Mouse (Mus musculus) megakaryocyte, embryonic 14.5 days (primary cell): ENCODE measurements around the gene Pde4d. TPM values are rescaled to one million over a fixed set of nuclear protein-coding genes. Genes with fewer than 3 reads are reported as not detected.

Source experiments
- H3K27me3 ChIP-seq: replicated peaks from 2 replicates; pipeline ENCODE3; 2012; ENCODE audit warnings: inconsistent platforms
- H3K36me3 ChIP-seq: replicated peaks from 2 replicates; pipeline ENCODE3; 2012; ENCODE audit warnings: low read length, inconsistent platforms, mixed read lengths
- H3K4me1 ChIP-seq: 2 replicates; pipeline ENCODE4 v1.6.1; 2012; ENCODE audit warnings: inconsistent platforms
- H3K4me3 ChIP-seq: replicated peaks from 2 replicates; pipeline ENCODE3; 2012; ENCODE audit warnings: moderate library complexity, mild to moderate bottlenecking, inconsistent platforms
- H3K9me3 ChIP-seq: 2 replicates; pipeline ENCODE4 v1.6.1; 2012; ENCODE audit warnings: inconsistent platforms
- FLI1 ChIP-seq: IDR thresholded peaks from 2 replicates; pipeline ENCODE4 v1.6.1; 2012; ENCODE audit warnings: low read length, inconsistent platforms, mixed read lengths
- GATA1 ChIP-seq: IDR thresholded peaks from 3 replicates; pipeline ENCODE4 v1.6.1; 2012; ENCODE audit warnings: mixed read lengths, low read length, inconsistent platforms, borderline replicate concordance
- polyA plus RNA-seq: library from polyadenylated mRNA; stranded (reverse); fragments of >175 nt; gene quantifications from 2 replicates; pipeline ENCODE4 v1.2.3, GENCODE M21; 2012; ENCODE audit warnings: low replicate concordance; ENCODE audit not compliant: insufficient read depth

Pde4d gene
- polyA plus RNA-seq, 1 experiment = 2.8 TPM

DNA sequence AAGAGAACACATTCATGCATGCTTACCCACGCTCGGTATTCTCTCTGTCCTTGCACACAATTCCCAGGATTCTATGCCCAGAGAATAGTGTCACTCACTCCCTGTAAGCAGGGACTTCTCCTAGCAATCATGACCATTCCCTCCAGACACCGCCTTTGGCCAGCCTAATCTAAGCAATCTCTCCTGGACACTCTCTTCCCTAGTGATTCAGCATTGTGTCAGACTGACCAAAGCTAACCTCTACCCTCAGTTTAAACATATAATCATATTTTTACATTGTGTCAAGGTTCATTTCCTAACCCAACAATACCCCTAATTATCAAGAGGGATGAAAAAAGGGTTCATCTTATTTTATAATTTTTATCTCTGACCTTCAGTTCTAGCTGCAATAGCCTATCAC is 1193.7 kb downstream of the Pde4d start:
- no peaks in the 10 kb centered on the region for H3K36me3 ChIP-seq
- H3K4me1 ChIP-seq = peaks cover 48% of the 10 kb centered on the region
- H3K27me3 ChIP-seq = no peaks in the 10 kb centered on the region
- H3K9me3 ChIP-seq = no peaks in the 10 kb centered on the region
- TF ChIP-seq FLI1 (no peak), GATA1 (no peak)
- H3K4me3 ChIP-seq = peak overlapping the region; percentile 42

- H3K27me3 ChIP-seq = no peaks in the 10 kb centered on the region
- H3K4me3 ChIP-seq = no peak overlapping the region
- no peaks in the 10 kb centered on the region for H3K36me3 ChIP-seq
- TF ChIP-seq GATA1 (no peak), FLI1 (no peak)
- H3K4me1 ChIP-seq = peaks cover 48% of the 10 kb centered on the region
- H3K9me3 ChIP-seq = no peaks in the 10 kb centered on the region
These were observed 1194.3 kb downstream of the Pde4d start for GRCm38 (mm10) chr13:109644086-109644485.

DNA sequence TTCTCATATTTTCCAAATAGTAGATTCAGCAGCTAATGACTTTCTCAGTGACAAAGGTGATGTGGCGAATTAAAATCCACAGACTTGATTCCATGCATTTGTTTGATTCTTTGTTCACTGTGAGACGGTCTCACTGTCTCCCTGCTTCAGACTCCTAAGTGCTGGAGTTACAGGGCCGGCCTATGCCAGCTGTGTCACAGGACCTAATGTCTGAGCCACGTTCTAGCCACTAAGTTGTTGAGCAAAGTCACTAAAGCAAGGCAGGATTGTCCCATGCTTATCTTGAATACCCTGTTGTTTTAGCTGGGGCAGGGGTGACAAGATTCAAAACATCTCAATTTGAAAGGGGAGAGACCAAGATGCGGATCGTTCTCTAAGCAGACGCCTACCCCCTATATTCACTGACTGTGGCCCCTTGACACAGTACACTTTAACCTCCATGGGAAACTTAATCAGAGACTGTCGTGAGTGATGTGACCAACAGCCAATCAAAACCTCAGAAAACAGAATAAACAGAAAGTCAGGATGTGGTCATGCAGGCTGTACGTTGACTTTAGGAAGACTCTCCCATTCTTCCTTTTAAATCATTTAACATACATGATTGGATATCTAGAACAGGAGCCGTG is 1195.6 kb downstream of the Pde4d start:
- H3K36me3 ChIP-seq = no peaks in the 10 kb centered on the region
- H3K4me1 ChIP-seq = peaks cover 48% of the 10 kb centered on the region
- TF ChIP-seq FLI1 (no peak), GATA1 (no peak)
- no peak overlapping the region for H3K4me3 ChIP-seq
- H3K27me3 ChIP-seq = no peaks in the 10 kb centered on the region
- no peaks in the 10 kb centered on the region for H3K9me3 ChIP-seq

DNA sequence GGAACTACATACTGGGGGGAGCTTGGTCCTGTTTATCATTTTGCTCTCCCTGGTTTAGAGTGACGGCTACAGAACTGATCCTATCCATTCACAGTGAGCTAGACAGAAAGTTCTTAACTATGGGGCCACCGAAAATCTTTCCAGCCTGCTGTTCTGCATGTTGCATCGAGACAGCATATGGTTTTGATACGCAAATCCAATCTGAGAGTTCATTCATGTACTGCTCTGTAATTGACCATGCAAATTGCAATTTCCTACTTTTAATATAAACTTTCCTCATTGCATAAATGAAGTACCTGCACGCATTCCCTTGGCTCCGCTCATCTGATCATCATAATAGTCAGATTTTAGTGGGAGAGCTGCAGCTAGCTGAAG is 1196.1 kb downstream of the Pde4d start:
- H3K36me3 ChIP-seq = no peaks in the 10 kb centered on the region
- H3K4me1 ChIP-seq = peaks cover 48% of the 10 kb centered on the region
- no peaks in the 10 kb centered on the region for H3K9me3 ChIP-seq
- TF ChIP-seq GATA1 (no peak), FLI1 (no peak)
- H3K27me3 ChIP-seq = no peaks in the 10 kb centered on the region
- H3K4me3 ChIP-seq = no peak overlapping the region

- H3K4me3 ChIP-seq = peak overlapping the region; percentile 38
- peaks cover 49% of the 10 kb centered on the region for H3K4me1 ChIP-seq
- TF ChIP-seq FLI1 (no peak), GATA1 (no peak)
- H3K9me3 ChIP-seq = no peaks in the 10 kb centered on the region
- H3K36me3 ChIP-seq = no peaks in the 10 kb centered on the region
- no peaks in the 10 kb centered on the region for H3K27me3 ChIP-seq
These were observed 1197.0 kb downstream of the Pde4d start for GRCm38 (mm10) chr13:109646597-109647232.

DNA sequence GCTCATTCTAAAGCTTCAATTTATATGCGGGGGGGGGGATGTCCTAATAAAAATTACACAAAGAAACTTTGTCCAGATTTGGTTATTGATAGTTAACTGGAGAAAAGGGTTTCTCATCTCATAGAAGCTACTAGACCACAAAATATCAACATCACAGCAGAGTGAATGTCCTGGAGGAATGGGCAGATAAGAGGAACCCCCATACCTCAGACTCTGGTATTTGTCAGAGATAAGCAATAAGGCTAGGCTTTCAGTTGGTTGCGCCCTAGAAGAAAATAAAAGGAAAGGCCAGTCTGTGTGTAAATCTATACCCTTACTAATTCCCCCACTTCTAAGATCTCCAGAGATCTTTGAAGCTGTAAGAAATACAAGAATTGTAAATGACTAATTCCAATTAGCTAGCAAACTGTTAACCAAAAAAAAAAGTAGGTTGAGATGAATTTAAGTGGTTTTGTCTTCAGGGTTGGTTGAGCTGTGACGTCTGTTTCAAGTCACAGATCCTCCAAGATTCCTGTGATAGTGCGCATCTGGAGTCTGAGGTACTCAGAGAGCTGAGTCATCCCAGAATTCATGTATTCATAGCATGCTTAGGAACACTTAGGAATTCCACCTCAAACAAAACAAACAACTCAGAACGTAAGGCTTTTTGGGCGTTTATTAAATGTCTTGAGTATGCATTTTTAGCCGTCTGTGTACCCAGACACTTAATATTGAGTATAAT is 1197.9 kb downstream of the Pde4d start:
- Histone ChIP-seq H3K27me3 (no peaks in the 10 kb centered on the region), H3K9me3 (no peaks in the 10 kb centered on the region), H3K36me3 (no peaks in the 10 kb centered on the region), H3K4me3 (no peak overlapping the region), H3K4me1 (peaks cover 58% of the 10 kb centered on the region)
- TF ChIP-seq GATA1 = peak; percentile 26; the same call in 1 of the 3 replicates
- TF ChIP-seq FLI1 = no peak

GRCm38 (mm10) chr13:109648311-109648710 is 1198.6 kb downstream of the Pde4d start:
- no peaks in the 10 kb centered on the region for H3K9me3 ChIP-seq
- no peak overlapping the region for H3K4me3 ChIP-seq
- no peaks in the 10 kb centered on the region for H3K27me3 ChIP-seq
- no peaks in the 10 kb centered on the region for H3K36me3 ChIP-seq
- H3K4me1 ChIP-seq = peaks cover 59% of the 10 kb centered on the region
- TF ChIP-seq GATA1 = no peak
- TF ChIP-seq FLI1 = no peak

GRCm38 (mm10) chr13:109651790-109652605 is 1202.2 kb downstream of the Pde4d start:
- no peaks in the 10 kb centered on the region for H3K9me3 ChIP-seq
- TF ChIP-seq GATA1 = no peak
- no peak for TF ChIP-seq FLI1
- H3K36me3 ChIP-seq = no peaks in the 10 kb centered on the region
- peaks cover 38% of the 10 kb centered on the region for H3K4me1 ChIP-seq
- H3K4me3 ChIP-seq = no peak overlapping the region
- no peaks in the 10 kb centered on the region for H3K27me3 ChIP-seq

GRCm38 (mm10) chr13:109652631-109653030 is 1202.9 kb downstream of the Pde4d start:
- Histone ChIP-seq H3K36me3 (no peaks in the 10 kb centered on the region), H3K4me3 (no peak overlapping the region), H3K27me3 (no peaks in the 10 kb centered on the region), H3K4me1 (peaks cover 40% of the 10 kb centered on the region), H3K9me3 (no peaks in the 10 kb centered on the region)
- TF ChIP-seq FLI1 (no peak), GATA1 (no peak)

DNA sequence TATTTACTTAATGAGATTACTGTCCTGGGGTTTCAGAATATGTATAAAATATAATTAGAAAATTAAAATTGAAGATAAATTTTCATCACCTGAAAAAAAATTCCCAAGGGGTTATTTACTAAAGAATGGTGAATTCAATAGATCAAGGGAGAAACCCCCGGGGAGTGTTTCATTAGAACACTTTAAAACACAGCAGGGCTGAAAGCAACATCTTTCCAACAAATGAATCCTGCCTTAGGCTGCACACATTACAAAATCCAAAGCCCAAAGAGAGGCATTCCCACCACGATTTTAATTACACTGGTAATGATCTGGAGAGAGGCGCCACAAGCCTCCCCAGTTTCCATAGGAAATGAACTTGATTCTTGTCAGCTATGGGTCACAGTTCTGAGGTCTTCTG is 1205.6 kb downstream of the Pde4d start:
- H3K4me1 ChIP-seq = peaks cover 44% of the 10 kb centered on the region
- TF ChIP-seq GATA1 (no peak), FLI1 (no peak)
- no peaks in the 10 kb centered on the region for H3K36me3 ChIP-seq
- no peaks in the 10 kb centered on the region for H3K9me3 ChIP-seq
- H3K27me3 ChIP-seq = no peaks in the 10 kb centered on the region
- no peak overlapping the region for H3K4me3 ChIP-seq
